Mouse (Mus musculus): ENCODE data around the gene Olfr301. TPM values are rescaled to one million over a fixed set of nuclear protein-coding genes. Genes with fewer than 3 reads are reported as not detected.

Gene Olfr301
- not detected in 2 replicates for polyA plus RNA-seq (2012; ENCODE audit: insufficient read depth, low replicate concordance)

GRCm38 (mm10) chr7:86403546-86403945, at the start of gene Olfr301:
Gene Olfr301, plus strand, starts transcription at chr7:86403846.
- Histone ChIP-seq H3K9me3 (no peaks in the 10 kb centered on the region), H3K4me1 (no peaks in the 10 kb centered on the region), H3K27me3 (replicated peaks) (no peaks in the 10 kb centered on the region), H3K36me3 (replicated peaks; ENCODE audit: low read length) (no peaks in the 10 kb centered on the region), H3K4me3 (replicated peaks) (no peak within 1 kb of the TSS)
- TF ChIP-seq FLI1 (IDR thresholded peaks at IDR 0.05; ENCODE audit: low read length) (no peak), GATA1 (IDR thresholded peaks at IDR 0.05; ENCODE audit: borderline replicate concordance, low read length) (no peak)

- H3K4me1 ChIP-seq, result no peaks in the 10 kb centered on the region
- no peak within 1 kb of the TSS for H3K4me3 ChIP-seq (replicated peaks)
- no peaks in the 10 kb centered on the region for H3K27me3 ChIP-seq (replicated peaks)
- TF ChIP-seq FLI1 (IDR thresholded peaks at IDR 0.05; ENCODE audit: low read length) (no peak), GATA1 (IDR thresholded peaks at IDR 0.05; ENCODE audit: borderline replicate concordance, low read length) (no peak)
- H3K9me3 ChIP-seq, result no peaks in the 10 kb centered on the region
- H3K36me3 ChIP-seq (replicated peaks; ENCODE audit: low read length), result no peaks in the 10 kb centered on the region
These were observed 36.8 kb upstream of the Olfr301 start, which contains the start of gene Olfr305 for GRCm38 (mm10) chr7:86366828-86367227. Gene Olfr305, minus strand, starts transcription at chr7:86366928.

- Histone ChIP-seq H3K27me3 (replicated peaks) (no peaks in the 10 kb centered on the region), H3K4me1 (no peaks in the 10 kb centered on the region), H3K36me3 (replicated peaks; ENCODE audit: low read length) (no peaks in the 10 kb centered on the region), H3K4me3 (replicated peaks) (no peak overlapping the region), H3K9me3 (no peaks in the 10 kb centered on the region)
- TF ChIP-seq FLI1 (IDR thresholded peaks at IDR 0.05; ENCODE audit: low read length) (no peak), GATA1 (IDR thresholded peaks at IDR 0.05; ENCODE audit: borderline replicate concordance, low read length) (no peak)
These were observed 17.9 kb upstream of the Olfr301 start for GRCm38 (mm10) chr7:86385769-86386168.

- Histone ChIP-seq H3K4me3 (replicated peaks) (no peak within 1 kb of the TSS), H3K4me1 (no peaks in the 10 kb centered on the region), H3K9me3 (no peaks in the 10 kb centered on the region), H3K27me3 (replicated peaks) (no peaks in the 10 kb centered on the region), H3K36me3 (replicated peaks; ENCODE audit: low read length) (no peaks in the 10 kb centered on the region)
- TF ChIP-seq FLI1 (IDR thresholded peaks at IDR 0.05; ENCODE audit: low read length) (no peak), GATA1 (IDR thresholded peaks at IDR 0.05; ENCODE audit: borderline replicate concordance, low read length) (no peak)
These were observed 17.1 kb upstream of the Olfr301 start, which contains the start of gene Olfr304 for GRCm38 (mm10) chr7:86386558-86386957. Gene Olfr304, minus strand, starts transcription at chr7:86386658.

DNA sequence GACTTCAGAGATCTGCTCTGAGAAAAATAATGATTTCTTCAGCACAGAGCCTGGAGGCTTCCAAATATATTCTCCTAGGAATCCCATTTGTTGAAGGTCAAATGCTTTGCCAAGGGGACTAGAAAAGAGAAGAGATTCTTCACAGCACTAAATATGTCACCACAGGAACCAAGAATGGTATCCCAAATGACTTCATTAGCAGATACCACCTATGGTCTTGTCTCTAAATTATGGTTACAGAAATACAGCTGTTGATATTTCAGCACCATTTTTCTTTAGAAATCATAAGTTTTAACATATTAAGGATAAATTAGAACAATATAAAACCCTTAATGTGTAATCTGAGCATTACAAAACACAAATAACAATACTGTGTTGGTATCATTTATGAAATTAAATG, 6.0 kb upstream of the Olfr301 start, which contains the start of gene Olfr303:
TSS of gene Olfr303 (minus strand) at position 101 of the 400 bp plus-strand sequence.
- Histone ChIP-seq H3K4me3 (replicated peaks) (no peak within 1 kb of the TSS), H3K36me3 (replicated peaks; ENCODE audit: low read length) (no peaks in the 10 kb centered on the region), H3K9me3 (0 out of 2 replicates have a peak, but pooled peaks cover 2% of the 10 kb centered on the region), H3K27me3 (replicated peaks) (no peaks in the 10 kb centered on the region), H3K4me1 (no peaks in the 10 kb centered on the region)
- no peak for TF ChIP-seq GATA1 (IDR thresholded peaks at IDR 0.05; ENCODE audit: borderline replicate concordance, low read length)
- no peak for TF ChIP-seq FLI1 (IDR thresholded peaks at IDR 0.05; ENCODE audit: low read length)

DNA sequence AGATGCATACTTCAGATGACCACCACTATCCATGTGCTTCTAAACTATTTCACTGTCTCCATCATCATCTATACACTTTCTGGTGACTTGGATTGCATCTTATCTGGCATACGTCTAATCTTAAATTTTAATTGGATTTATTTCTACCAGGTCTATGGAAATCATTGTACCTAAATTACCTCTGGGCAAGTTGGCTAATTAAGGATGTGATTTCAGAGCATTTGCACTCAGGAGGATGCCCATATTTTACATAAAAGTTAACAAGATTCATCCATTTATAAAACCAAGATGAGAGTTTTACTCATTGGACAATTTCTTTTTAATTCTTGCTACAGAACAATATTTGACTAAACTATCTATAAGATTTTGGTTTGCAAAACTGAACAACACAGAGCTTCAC, 56.0 kb downstream of the Olfr301 start, which contains the start of gene Olfr299:
TSS of gene Olfr299 (plus strand) at position 301 of the 400 bp plus-strand sequence.
- H3K4me3 ChIP-seq (replicated peaks), result no peak within 1 kb of the TSS
- H3K36me3 ChIP-seq (replicated peaks; ENCODE audit: low read length), result no peaks in the 10 kb centered on the region
- no peaks in the 10 kb centered on the region for H3K4me1 ChIP-seq
- no peaks in the 10 kb centered on the region for H3K9me3 ChIP-seq
- H3K27me3 ChIP-seq (replicated peaks), result no peaks in the 10 kb centered on the region
- TF ChIP-seq FLI1 (IDR thresholded peaks at IDR 0.05; ENCODE audit: low read length) (no peak), GATA1 (IDR thresholded peaks at IDR 0.05; ENCODE audit: borderline replicate concordance, low read length) (no peak)

Other genes with a start within 250 kb of the Olfr301 start
- not detected in 2 replicates for gene Vmn2r75, start 232.1 kb upstream of the Olfr301 start, polyA plus RNA-seq (2012; ENCODE audit: insufficient read depth, low replicate concordance)
- not detected in 2 replicates for gene Vmn2r76, start 157.5 kb upstream of the Olfr301 start, polyA plus RNA-seq (2012; ENCODE audit: insufficient read depth, low replicate concordance)
- not detected in 2 replicates for gene Olfr310, start 126.7 kb upstream of the Olfr301 start, polyA plus RNA-seq (2012; ENCODE audit: insufficient read depth, low replicate concordance)
- not detected in 2 replicates for gene Olfr309, start 90.1 kb upstream of the Olfr301 start, polyA plus RNA-seq (2012; ENCODE audit: insufficient read depth, low replicate concordance)
- gene Olfr308, start 78.2 kb upstream of the Olfr301 start, polyA plus RNA-seq (2012; ENCODE audit: insufficient read depth, low replicate concordance), result not detected in 2 replicates
- not detected in 2 replicates for gene Olfr307, start 66.3 kb upstream of the Olfr301 start, polyA plus RNA-seq (2012; ENCODE audit: insufficient read depth, low replicate concordance)
- gene Olfr305, start 36.9 kb upstream of the Olfr301 start, polyA plus RNA-seq (2012; ENCODE audit: insufficient read depth, low replicate concordance), result 0.47 TPM in 1 of 2 replicates, not detected in the other
- not detected in 2 replicates for gene Olfr304, start 17.2 kb upstream of the Olfr301 start, polyA plus RNA-seq (2012; ENCODE audit: insufficient read depth, low replicate concordance)
- not detected in 2 replicates for gene Olfr303, start 6.1 kb upstream of the Olfr301 start, polyA plus RNA-seq (2012; ENCODE audit: insufficient read depth, low replicate concordance)
- not detected in 2 replicates for gene Olfr299, start 56.1 kb downstream of the Olfr301 start, polyA plus RNA-seq (2012; ENCODE audit: insufficient read depth, low replicate concordance)
- not detected in 2 replicates for gene Olfr298, start 88.6 kb downstream of the Olfr301 start, polyA plus RNA-seq (2012; ENCODE audit: insufficient read depth, low replicate concordance)
- not detected in 2 replicates for gene Olfr297, start 116.1 kb downstream of the Olfr301 start, polyA plus RNA-seq (2012; ENCODE audit: insufficient read depth, low replicate concordance)
- not detected in 2 replicates for gene Olfr295, start 180.0 kb downstream of the Olfr301 start, polyA plus RNA-seq (2012; ENCODE audit: insufficient read depth, low replicate concordance)
- not detected in 2 replicates for gene Olfr294, start 212.8 kb downstream of the Olfr301 start, polyA plus RNA-seq (2012; ENCODE audit: insufficient read depth, low replicate concordance)
- not detected in 2 replicates for gene Olfr293, start 245.2 kb downstream of the Olfr301 start, polyA plus RNA-seq (2012; ENCODE audit: insufficient read depth, low replicate concordance)